In the genomic region with DNA sequence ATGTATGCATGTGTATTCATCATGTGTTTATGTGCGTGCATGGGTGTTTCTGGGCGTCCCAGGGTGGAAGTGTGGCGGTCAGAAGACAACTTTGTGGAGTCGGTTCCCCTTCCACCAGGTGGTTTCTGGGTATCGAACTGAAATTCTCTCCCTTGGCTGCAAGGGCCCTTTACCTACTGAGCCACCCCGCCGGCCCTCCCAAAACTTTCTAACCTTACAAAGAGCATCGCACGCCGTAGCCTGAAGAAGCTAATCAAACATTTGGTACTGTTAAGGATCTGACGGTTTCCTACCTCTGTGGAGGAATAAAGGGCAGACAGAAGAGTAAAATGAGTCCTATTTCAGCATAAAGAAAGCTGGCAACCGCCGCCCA, we compare ENCODE assay signal across 7 mouse cellular contexts. TPM values are rescaled to one million over a fixed set of nuclear protein-coding genes. Genes with fewer than 3 reads are reported as not detected.
DNase-seq lines count a peak whose midpoint lies in the region; ATAC-seq and TF ChIP-seq lines count a peak whose summit lies in the region.

No protein-coding gene starts in this region.

- H3K27me3 ChIP-seq in heart, embryonic 12.5 days (replicated peaks): no peaks in the 10 kb centered on the region
- H3K27me3 ChIP-seq in limb, embryonic 14.5 days (ENCODE audit: control insufficient read depth, insufficient read depth, low read length): no peaks in the 10 kb centered on the region
- H3K27me3 ChIP-seq in midbrain, postnatal 0 days (ENCODE audit: insufficient read depth, low read length): no peaks in the 10 kb centered on the region

- H3K4me1 ChIP-seq in heart, embryonic 12.5 days (replicated peaks): peaks cover 5% of the 10 kb centered on the region; the same call in 1 of the 2 replicates
- H3K4me1 ChIP-seq in limb, embryonic 14.5 days (ENCODE audit: control insufficient read depth, insufficient read depth, low read length): peaks cover 4% of the 10 kb centered on the region; the same call in 1 of the 2 replicates
- no peaks in the 10 kb centered on the region; the same call in 1 of the 2 replicates for H3K4me1 ChIP-seq in midbrain, postnatal 0 days (ENCODE audit: insufficient read depth, low read length)

- H3K9me3 ChIP-seq in heart, embryonic 12.5 days (replicated peaks): no peaks in the 10 kb centered on the region
- H3K9me3 ChIP-seq in limb, embryonic 14.5 days (ENCODE audit: control insufficient read depth, low read length): no peaks in the 10 kb centered on the region
- no peaks in the 10 kb centered on the region for H3K9me3 ChIP-seq in midbrain, postnatal 0 days (ENCODE audit: low read length)

- peak overlapping the region; percentile 76 for H3K4me2 ChIP-seq in heart, embryonic 12.5 days
- H3K4me2 ChIP-seq in limb, embryonic 14.5 days (replicated peaks; ENCODE audit: low read depth, low read length, severe bottlenecking): peak overlapping the region; percentile 76
- peak overlapping the region; percentile 66 for H3K4me2 ChIP-seq in midbrain, postnatal 0 days (ENCODE audit: low read depth, low read length, poor library complexity, severe bottlenecking)

- 9% methylated on average over 13 of the region's 13 CpGs for WGBS in heart, embryonic 12.5 days
- 6% methylated on average over 13 of the region's 13 CpGs for WGBS in limb, embryonic 14.5 days
- WGBS in midbrain, postnatal 0 days: 10% methylated on average over 13 of the region's 13 CpGs

- no peak for TF ChIP-seq CTCF in midbrain, postnatal 0 days (IDR thresholded peaks at IDR 0.05)

- peak overlapping the region; percentile 77 for H3K9ac ChIP-seq in heart, embryonic 12.5 days
- H3K9ac ChIP-seq in limb, embryonic 14.5 days (ENCODE audit: low read depth, low read length, severe bottlenecking): peak overlapping the region; percentile 88
- peak overlapping the region; percentile 78 for H3K9ac ChIP-seq in midbrain, postnatal 0 days (replicated peaks; ENCODE audit: low read length, poor library complexity, severe bottlenecking)

- peak; percentile 7 to 13 for DNase-seq in thymus, adult 18-20 months
- no peak for DNase-seq in thymus, postnatal 0 days (ENCODE audit: low spot score)
- peak; percentile 50 for DNase-seq in c-Kit-positive CD71-positive TER-119-positive erythroid progenitor cells, embryonic 14.5 days (ENCODE audit: low spot score)
- peak; percentile 18 for DNase-seq in limb, embryonic 14.5 days (ENCODE audit: low spot score)
- peak; percentile 14 for DNase-seq in midbrain, postnatal 0 days (ENCODE audit: low spot score)
- peak; percentile 42 for DNase-seq in thymus, postnatal 4 days

- no peak for ATAC-seq in heart, embryonic 12.5 days (ENCODE audit: insufficient number of reproducible peaks, low FRiP score)
- peak; percentile 3; the same call in 1 of the 2 replicates for ATAC-seq in limb, embryonic 14.5 days (ENCODE audit: low FRiP score, low read depth)
- ATAC-seq in midbrain, postnatal 0 days (ENCODE audit: low FRiP score): peak; percentile 52

- H3K36me3 ChIP-seq in heart, embryonic 12.5 days: peaks cover 4% of the 10 kb centered on the region; the same call in 1 of the 2 replicates
- no peaks in the 10 kb centered on the region for H3K36me3 ChIP-seq in limb, embryonic 14.5 days (ENCODE audit: control insufficient read depth, insufficient read depth, low read length)
- no peaks in the 10 kb centered on the region for H3K36me3 ChIP-seq in midbrain, postnatal 0 days (ENCODE audit: insufficient read depth, low read length)

- TF ChIP-seq POLR2A in limb, embryonic 14.5 days (IDR thresholded peaks at IDR 0.05; ENCODE audit: borderline replicate concordance, extremely low read depth, insufficient read depth, insufficient read length): no peak

- H3K4me3 ChIP-seq in heart, embryonic 12.5 days: peak overlapping the region; percentile 55
- peak overlapping the region; percentile 61 for H3K4me3 ChIP-seq in limb, embryonic 14.5 days (replicated peaks; ENCODE audit: low read length)
- peak overlapping the region; percentile 60 for H3K4me3 ChIP-seq in midbrain, postnatal 0 days (ENCODE audit: low read depth, low read length)

- 0 out of 2 replicates have a peak overlapping the region, but pooled peaks have one; percentile 46 for H3K27ac ChIP-seq in heart, embryonic 12.5 days (ENCODE audit: poor library complexity, severe bottlenecking)
- H3K27ac ChIP-seq in limb, embryonic 14.5 days (replicated peaks; ENCODE audit: low read depth, low read length): peak overlapping the region; percentile 73
- peak overlapping the region; percentile 74; the same call in 1 of the 2 replicates for H3K27ac ChIP-seq in midbrain, postnatal 0 days (ENCODE audit: low read depth, low read length)

RNA-seq across cellular contexts. Expression of a gene that starts 0.5 kb away (rescaled TPM):
- 61.5 and 66.7 TPM in 2 replicates for polyA plus RNA-seq in thymus, postnatal 0 days (2015; fragmentation: Nextera tagmentation; extraction: Ambion mirVana)
- 52.7 and 52.8 TPM in 2 replicates for polyA plus RNA-seq in heart, embryonic 12.5 days (2016; fragmentation: Nextera tagmentation; extraction: Ambion mirVana)
- 10.3 and 13.5 TPM in 2 replicates for polyA plus RNA-seq in limb, embryonic 14.5 days (2012; rRNA removed)
- polyA plus RNA-seq in limb, embryonic 14.5 days (2014; fragmentation: Nextera tagmentation; extraction: Ambion mirVana): 32.5 and 34.0 TPM in 2 replicates
- total RNA-seq in midbrain, postnatal 0 days (2014; rRNA removed): 5.9 and 11.1 TPM in 2 replicates
- polyA plus RNA-seq in midbrain, postnatal 0 days (2015; fragmentation: Nextera tagmentation; extraction: Ambion mirVana): 33.9 and 36.1 TPM in 2 replicates

RNA-seq across cellular contexts. Expression of a gene that starts 20.7 kb away (rescaled TPM):
- polyA plus RNA-seq in thymus, postnatal 0 days (2015; fragmentation: Nextera tagmentation; extraction: Ambion mirVana): 9.7 and 11.4 TPM in 2 replicates
- 7.2 and 7.9 TPM in 2 replicates for polyA plus RNA-seq in heart, embryonic 12.5 days (2016; fragmentation: Nextera tagmentation; extraction: Ambion mirVana)
- 10.6 and 14.1 TPM in 2 replicates for polyA plus RNA-seq in limb, embryonic 14.5 days (2012; rRNA removed)
- 14.1 and 15.1 TPM in 2 replicates for polyA plus RNA-seq in limb, embryonic 14.5 days (2014; fragmentation: Nextera tagmentation; extraction: Ambion mirVana)
- total RNA-seq in midbrain, postnatal 0 days (2014; rRNA removed): 3.9 and 8.6 TPM in 2 replicates
- polyA plus RNA-seq in midbrain, postnatal 0 days (2015; fragmentation: Nextera tagmentation; extraction: Ambion mirVana): 5.9 and 8.3 TPM in 2 replicates

RNA-seq across cellular contexts. Expression of a gene that starts 20.7 kb away (rescaled TPM):
- polyA plus RNA-seq in thymus, postnatal 0 days (2015; fragmentation: Nextera tagmentation; extraction: Ambion mirVana): 30.3 and 34.0 TPM in 2 replicates
- polyA plus RNA-seq in heart, embryonic 12.5 days (2016; fragmentation: Nextera tagmentation; extraction: Ambion mirVana): 33.5 and 34.2 TPM in 2 replicates
- 39.1 and 43.4 TPM in 2 replicates for polyA plus RNA-seq in limb, embryonic 14.5 days (2012; rRNA removed)
- polyA plus RNA-seq in limb, embryonic 14.5 days (2014; fragmentation: Nextera tagmentation; extraction: Ambion mirVana): 36.9 and 38.0 TPM in 2 replicates
- 41.1 and 51.8 TPM in 2 replicates for total RNA-seq in midbrain, postnatal 0 days (2014; rRNA removed)
- 16.9 and 18.8 TPM in 2 replicates for polyA plus RNA-seq in midbrain, postnatal 0 days (2015; fragmentation: Nextera tagmentation; extraction: Ambion mirVana)
